Mouse (Mus musculus): ENCODE results near the gene Ddn. TPM values are rescaled to one million over a fixed set of nuclear protein-coding genes. Genes with fewer than 3 reads are reported as not detected.
"Not testable (repeated sequence)": the region's sequence is repeated elsewhere in the genome, so short reads cannot be mapped to it uniquely, and the experiment has no call there.

The Ddn gene
- polyA plus RNA-seq, 1 experiment from 2014 or later, result 1.4 TPM

DNA sequence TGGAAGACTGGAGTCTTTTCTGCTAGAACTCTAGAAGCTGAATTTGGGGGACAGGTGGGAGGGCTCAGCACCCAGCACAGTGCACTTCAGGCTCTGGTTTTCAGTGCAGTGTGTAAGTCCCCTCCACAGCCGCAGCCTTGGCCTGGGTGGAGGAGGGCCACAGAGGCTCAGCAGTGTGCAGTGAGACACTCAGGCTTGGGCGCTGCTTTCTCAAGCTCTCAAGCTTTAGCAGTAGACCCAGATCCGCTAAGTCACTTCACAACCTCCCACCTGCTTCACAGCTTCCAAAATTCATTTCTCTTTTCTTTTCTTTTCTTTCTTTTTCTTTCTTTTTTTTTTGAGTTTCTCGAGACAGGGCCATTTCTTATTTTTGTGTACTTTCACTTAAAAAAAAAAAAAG, 11.6 kb upstream of the Ddn start:
- Histone ChIP-seq H3K4me2 (replicated peaks; ENCODE audit: low read depth, low read length) (no peak overlapping the region), H3K9ac (ENCODE audit: low read depth, low read length) (no peak overlapping the region), H3K27me3 (ENCODE audit: control insufficient read depth, insufficient read depth, low read length) (no peaks in the 10 kb centered on the region), H3K4me3 (ENCODE audit: low read length) (no peak overlapping the region), H3K9me3 (ENCODE audit: control insufficient read depth, low read length) (no peaks in the 10 kb centered on the region), H3K27ac (ENCODE audit: low read depth, low read length) (no peak overlapping the region), H3K36me3 (ENCODE audit: control insufficient read depth, insufficient read depth, low read length) (peaks cover 52% of the 10 kb centered on the region; the same call in 1 of the 2 replicates), H3K4me1 (ENCODE audit: control insufficient read depth, insufficient read depth, low read length) (no peaks in the 10 kb centered on the region)
- ATAC-seq (ENCODE audit: low FRiP score, low TSS enrichment), result no peak
- WGBS, result 90% methylated on average over 4 of the region's 4 CpGs

- 90% methylated on average over 7 of the region's 7 CpGs for WGBS
- H3K27ac ChIP-seq (ENCODE audit: low read depth, low read length), result no peak overlapping the region
- ATAC-seq (ENCODE audit: low FRiP score, low TSS enrichment), result no peak
- H3K9ac ChIP-seq (ENCODE audit: low read depth, low read length), result no peak overlapping the region
- H3K9me3 ChIP-seq (ENCODE audit: control insufficient read depth, low read length), result no peaks in the 10 kb centered on the region
- peaks cover 54% of the 10 kb centered on the region for H3K36me3 ChIP-seq (ENCODE audit: control insufficient read depth, insufficient read depth, low read length)
- no peaks in the 10 kb centered on the region for H3K27me3 ChIP-seq (ENCODE audit: control insufficient read depth, insufficient read depth, low read length)
- H3K4me1 ChIP-seq (ENCODE audit: control insufficient read depth, insufficient read depth, low read length), result no peaks in the 10 kb centered on the region
- H3K4me3 ChIP-seq (ENCODE audit: low read length), result no peak overlapping the region
- no peak overlapping the region for H3K4me2 ChIP-seq (replicated peaks; ENCODE audit: low read depth, low read length)
These were observed 8.9 kb upstream of the Ddn start for GRCm38 (mm10) chr15:98818171-98818570.

GRCm38 (mm10) chr15:98812741-98813424, 3.6 kb upstream of the Ddn start:
- H3K27me3 ChIP-seq (ENCODE audit: control insufficient read depth, insufficient read depth, low read length), result peaks cover 23% of the 10 kb centered on the region
- no peak overlapping the region for H3K9ac ChIP-seq (ENCODE audit: low read depth, low read length)
- no peak for ATAC-seq (ENCODE audit: low FRiP score, low TSS enrichment)
- H3K36me3 ChIP-seq (ENCODE audit: control insufficient read depth, insufficient read depth, low read length), result peaks cover 41% of the 10 kb centered on the region
- no peak overlapping the region for H3K4me2 ChIP-seq (replicated peaks; ENCODE audit: low read depth, low read length)
- 88% methylated on average over 20 of the region's 20 CpGs for WGBS
- H3K4me1 ChIP-seq (ENCODE audit: control insufficient read depth, insufficient read depth, low read length), result peaks cover under 1% of the 10 kb centered on the region; the same call in 1 of the 2 replicates
- no peak overlapping the region for H3K4me3 ChIP-seq (ENCODE audit: low read length)
- no peaks in the 10 kb centered on the region for H3K9me3 ChIP-seq (ENCODE audit: control insufficient read depth, low read length)
- no peak overlapping the region for H3K27ac ChIP-seq (ENCODE audit: low read depth, low read length)

GRCm38 (mm10) chr15:98810212-98810611, 922 bp upstream of the Ddn start:
- not testable (repeated sequence) for H3K9ac ChIP-seq (ENCODE audit: low read depth, low read length); H3K4me2 ChIP-seq (replicated peaks; ENCODE audit: low read depth, low read length); H3K9me3 ChIP-seq (ENCODE audit: control insufficient read depth, low read length); H3K4me3 ChIP-seq (ENCODE audit: low read length); H3K27ac ChIP-seq (ENCODE audit: low read depth, low read length); ATAC-seq (ENCODE audit: low FRiP score, low TSS enrichment)
- 77% methylated on average over 6 of the region's 6 CpGs for WGBS
- Histone ChIP-seq H3K27me3 (ENCODE audit: control insufficient read depth, insufficient read depth, low read length) (peaks cover 49% of the 10 kb centered on the region), H3K36me3 (ENCODE audit: control insufficient read depth, insufficient read depth, low read length) (peaks cover 27% of the 10 kb centered on the region), H3K4me1 (ENCODE audit: control insufficient read depth, insufficient read depth, low read length) (peaks cover 17% of the 10 kb centered on the region)

DNA sequence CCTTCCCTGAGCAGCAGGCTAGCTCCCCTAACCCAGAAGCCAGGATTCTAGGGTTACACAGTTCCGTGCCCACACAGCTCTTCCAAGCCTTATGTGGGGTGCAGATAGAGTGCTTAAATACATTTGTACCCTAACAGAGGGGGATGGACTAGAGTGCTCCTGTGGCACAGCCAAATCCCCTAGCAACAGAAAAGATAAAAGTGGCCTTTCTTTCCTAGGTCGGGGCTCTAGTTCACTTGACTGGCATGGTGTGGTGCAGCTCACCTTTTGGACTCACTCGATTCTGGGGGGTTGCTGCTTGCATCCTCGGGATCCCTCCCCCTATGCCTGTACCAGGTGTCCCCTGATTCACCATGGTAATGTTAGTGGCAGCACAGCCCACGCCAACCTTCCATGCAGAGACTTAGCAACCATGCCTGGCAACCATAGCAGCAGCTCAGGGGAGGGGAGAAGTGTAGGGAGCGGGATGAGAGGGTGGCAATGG, 597 bp downstream of the Ddn start:
- no peak for ATAC-seq (ENCODE audit: low FRiP score, low TSS enrichment)
- H3K9me3 ChIP-seq (ENCODE audit: control insufficient read depth, low read length), result no peaks in the 10 kb centered on the region
- no peak overlapping the region for H3K9ac ChIP-seq (ENCODE audit: low read depth, low read length)
- peaks cover 17% of the 10 kb centered on the region for H3K4me1 ChIP-seq (ENCODE audit: control insufficient read depth, insufficient read depth, low read length)
- no peak overlapping the region; the same call in 1 of the 2 replicates for H3K27ac ChIP-seq (ENCODE audit: low read depth, low read length)
- peaks cover 65% of the 10 kb centered on the region for H3K27me3 ChIP-seq (ENCODE audit: control insufficient read depth, insufficient read depth, low read length)
- peaks cover 15% of the 10 kb centered on the region for H3K36me3 ChIP-seq (ENCODE audit: control insufficient read depth, insufficient read depth, low read length)
- WGBS, result 6% methylated on average over 6 of the region's 6 CpGs
- H3K4me2 ChIP-seq (replicated peaks; ENCODE audit: low read depth, low read length), result peak overlapping the region; percentile 58
- peak overlapping the region; percentile 45; the same call in 1 of the 2 replicates for H3K4me3 ChIP-seq (ENCODE audit: low read length)

- peaks cover 8% of the 10 kb centered on the region for H3K36me3 ChIP-seq (ENCODE audit: control insufficient read depth, insufficient read depth, low read length)
- H3K9me3 ChIP-seq (ENCODE audit: control insufficient read depth, low read length), result no peaks in the 10 kb centered on the region
- peaks cover 71% of the 10 kb centered on the region for H3K27me3 ChIP-seq (ENCODE audit: control insufficient read depth, insufficient read depth, low read length)
- peak overlapping the region; percentile 58 for H3K4me2 ChIP-seq (replicated peaks; ENCODE audit: low read depth, low read length)
- WGBS, result 2% methylated on average over 24 of the region's 34 CpGs
- peak overlapping the region; percentile 45 for H3K4me3 ChIP-seq (ENCODE audit: low read length)
- no peak; the same call in 1 of the 2 replicates for ATAC-seq (ENCODE audit: low FRiP score, low TSS enrichment)
- H3K27ac ChIP-seq (ENCODE audit: low read depth, low read length), result no peak overlapping the region
- H3K4me1 ChIP-seq (ENCODE audit: control insufficient read depth, insufficient read depth, low read length), result peaks cover 23% of the 10 kb centered on the region
- H3K9ac ChIP-seq (ENCODE audit: low read depth, low read length), result peak overlapping the region; percentile 40
These were observed 1.2 kb downstream of the Ddn start for GRCm38 (mm10) chr15:98807895-98808650.

DNA sequence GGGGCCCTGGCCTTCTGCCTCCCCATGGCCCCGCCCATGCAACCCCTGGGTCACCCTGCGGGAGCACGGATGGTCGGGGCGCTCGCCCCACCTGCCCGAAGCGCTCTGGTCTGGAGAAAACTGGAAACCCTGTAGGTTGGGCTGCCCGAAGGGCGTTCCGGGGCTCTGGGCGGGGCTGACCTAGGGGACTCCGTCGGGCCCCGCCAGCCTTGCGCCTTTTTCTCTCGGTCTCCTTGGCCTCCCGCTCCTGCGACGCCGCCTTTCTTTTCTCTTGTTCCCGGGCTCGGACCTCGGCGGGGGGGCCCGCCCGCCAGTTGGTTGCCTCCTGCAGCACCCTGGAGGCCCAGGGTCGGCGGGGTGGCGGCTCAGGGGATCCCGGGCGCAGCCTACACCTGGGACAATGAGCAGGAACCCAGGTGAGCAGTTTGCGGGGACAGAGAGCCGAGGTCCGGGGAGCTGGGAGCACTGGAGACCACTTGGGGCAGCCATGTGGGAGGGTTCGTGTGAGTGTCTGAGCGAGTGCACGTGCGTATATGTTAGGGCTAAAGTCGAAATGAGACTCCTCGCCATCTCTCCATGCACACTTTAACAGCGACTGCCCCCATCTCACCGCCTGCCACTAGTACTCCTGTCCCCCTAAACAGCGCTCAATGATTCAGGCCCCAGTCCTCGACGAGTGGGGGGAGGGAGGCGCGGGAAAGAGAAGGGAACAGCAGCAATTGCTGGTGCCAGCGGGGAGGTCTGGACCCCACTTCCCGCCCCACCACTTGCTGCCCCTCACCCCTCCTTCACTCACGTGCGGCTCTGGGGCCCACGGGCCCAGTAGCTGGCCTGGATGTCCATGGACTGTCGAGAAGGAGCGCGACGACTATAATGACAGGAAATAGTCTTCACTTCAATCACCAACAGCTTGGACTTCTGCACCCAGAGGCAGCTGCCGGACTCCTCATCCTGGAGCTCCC, 2.2 kb downstream of the Ddn start:
- H3K9ac ChIP-seq (ENCODE audit: low read depth, low read length), result peak overlapping the region; percentile 40
- under 1% methylated on average over 57 of the region's 58 CpGs for WGBS

DNA sequence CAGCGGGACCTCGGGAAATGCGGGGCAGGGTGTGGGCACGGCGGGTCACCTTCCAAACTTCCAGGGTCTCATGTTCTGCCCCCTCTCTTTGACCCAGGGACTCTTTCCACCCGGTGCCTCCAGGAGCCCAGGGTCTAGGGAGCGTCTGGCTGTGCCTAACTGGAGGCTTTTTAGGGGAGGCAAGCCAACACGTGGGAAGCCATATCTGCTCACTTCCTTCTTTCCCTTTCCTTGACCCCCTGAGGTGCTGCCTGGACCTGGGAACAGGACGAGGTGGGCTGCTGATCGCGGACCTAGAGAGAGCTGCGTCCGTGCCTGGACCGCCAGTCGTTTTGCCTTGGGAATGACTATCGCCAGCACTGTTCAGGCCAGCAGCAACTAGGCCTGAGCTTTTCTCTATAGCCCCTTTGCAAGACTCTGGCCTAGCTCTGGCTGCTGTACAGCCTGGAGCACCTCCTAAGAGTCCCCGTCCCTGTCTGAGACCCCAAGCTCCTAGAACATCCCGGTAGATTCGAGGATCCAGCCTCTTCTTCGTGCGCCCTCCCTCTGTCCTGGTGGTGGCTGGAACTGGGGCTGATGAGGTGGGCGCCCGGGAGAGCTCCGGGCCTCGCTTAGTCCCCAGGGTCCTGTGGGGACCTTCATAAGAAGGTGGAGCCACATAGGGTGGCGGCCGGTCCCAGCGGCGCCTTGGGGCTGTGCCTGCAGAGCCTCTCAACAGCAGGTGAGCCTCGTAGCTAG, 3.0 kb downstream of the Ddn start:
- H3K4me3 ChIP-seq (ENCODE audit: low read length), result peak overlapping the region; percentile 47
- WGBS, result 6% methylated on average over 28 of the region's 30 CpGs

More for the DNA sequence above, 2.2 kb downstream of the Ddn start:
- Histone ChIP-seq H3K27ac (ENCODE audit: low read depth, low read length) (no peak overlapping the region), H3K36me3 (ENCODE audit: control insufficient read depth, insufficient read depth, low read length) (no peaks in the 10 kb centered on the region), H3K27me3 (ENCODE audit: control insufficient read depth, insufficient read depth, low read length) (peaks cover 81% of the 10 kb centered on the region), H3K4me2 (replicated peaks; ENCODE audit: low read depth, low read length) (peak overlapping the region; percentile 58), H3K9me3 (ENCODE audit: control insufficient read depth, low read length) (no peaks in the 10 kb centered on the region), H3K4me3 (ENCODE audit: low read length) (peak overlapping the region; percentile 45), H3K4me1 (ENCODE audit: control insufficient read depth, insufficient read depth, low read length) (peaks cover 24% of the 10 kb centered on the region)
- ATAC-seq (ENCODE audit: low FRiP score, low TSS enrichment), result 0 out of 2 replicates have a peak, but pooled peaks have one; percentile 22

More for the DNA sequence above, 3.0 kb downstream of the Ddn start:
- Histone ChIP-seq H3K4me2 (replicated peaks; ENCODE audit: low read depth, low read length) (peak overlapping the region; percentile 71), H3K27ac (ENCODE audit: low read depth, low read length) (no peak overlapping the region), H3K9ac (ENCODE audit: low read depth, low read length) (0 out of 2 replicates have a peak overlapping the region, but pooled peaks have one; percentile 37), H3K27me3 (ENCODE audit: control insufficient read depth, insufficient read depth, low read length) (peaks cover 88% of the 10 kb centered on the region), H3K4me1 (ENCODE audit: control insufficient read depth, insufficient read depth, low read length) (peaks cover 24% of the 10 kb centered on the region), H3K36me3 (ENCODE audit: control insufficient read depth, insufficient read depth, low read length) (no peaks in the 10 kb centered on the region), H3K9me3 (ENCODE audit: control insufficient read depth, low read length) (no peaks in the 10 kb centered on the region)
- 0 out of 2 replicates have a peak, but pooled peaks have one; percentile 5 for ATAC-seq (ENCODE audit: low FRiP score, low TSS enrichment)

Data from kidney, embryonic 14.5 days (tissue).